Mouse (Mus musculus): ENCODE data around the gene Tent5c.

DNA sequence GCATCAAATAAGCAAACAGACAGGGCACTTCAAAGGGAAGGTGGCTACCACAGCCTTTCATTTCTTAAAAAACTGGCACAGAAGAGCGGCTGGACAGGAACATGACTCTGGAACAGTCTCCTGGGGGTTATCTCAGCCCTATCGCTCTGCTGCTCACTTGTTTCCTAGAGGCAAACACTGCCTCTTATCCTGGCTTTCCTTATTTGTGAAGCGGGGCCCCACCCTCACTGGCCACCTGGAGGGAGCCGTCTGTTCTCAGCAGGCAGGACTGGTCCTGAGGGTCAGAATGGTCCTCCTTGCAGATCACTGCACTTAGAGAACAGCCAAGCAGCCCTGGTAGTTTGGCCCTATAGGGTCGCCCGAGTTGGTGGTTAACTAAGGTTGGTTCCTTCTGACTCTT lies 61.6 kb downstream of the Tent5c start:
- TF ChIP-seq POLR2A (IDR thresholded peaks at IDR 0.05; ENCODE audit: insufficient read depth, low read depth, low read length) (no peak), CTCF (IDR thresholded peaks at IDR 0.05; ENCODE audit: insufficient read depth, low read depth, low read length) (no peak)
